Mouse (Mus musculus): ENCODE measurements around the gene Tex45.

DNA sequence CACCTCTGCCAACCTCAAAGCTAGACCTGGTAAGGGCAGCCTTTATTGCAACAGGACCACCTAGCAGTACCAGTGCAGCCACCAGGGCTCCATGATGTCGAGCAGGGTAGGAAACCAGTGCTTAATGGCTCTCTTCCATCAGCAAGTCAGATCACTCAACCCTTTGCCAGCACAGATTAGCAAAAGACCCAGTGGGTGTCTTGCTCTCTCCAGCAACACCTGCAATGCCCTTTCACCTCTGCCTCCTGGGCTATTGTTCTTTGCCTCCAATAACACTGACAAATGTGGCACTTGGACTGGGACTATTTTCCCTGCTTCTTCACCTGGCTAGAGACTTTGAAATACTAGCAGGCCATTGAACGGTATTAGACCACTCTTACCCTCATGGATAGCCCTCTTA, 21.4 kb upstream of the Tex45 start:
- TF ChIP-seq CTCF (IDR thresholded peaks at IDR 0.05; ENCODE audit: low read depth, low read length) (no peak), POLR2A (IDR thresholded peaks at IDR 0.05; ENCODE audit: extremely low read depth, insufficient read depth, low read length) (no peak)
